Mouse (Mus musculus) intestine, embryonic 14.5 days (tissue): ENCODE measurements around the gene Zpbp. TPM values are rescaled to one million over a fixed set of nuclear protein-coding genes. Genes with fewer than 3 reads are reported as not detected.

Experiments used
- ATAC-seq: fragments of 200-750 bp; cut with Nextera tagmentation; replicated peaks from 2 replicates; pipeline ENCODE4 v1.8.0; 2017; ENCODE audit warnings: low read depth, moderate number of reproducible peaks, moderate TSS enrichment, moderate library complexity; ENCODE audit not compliant: low FRiP score, low TSS enrichment
- DNase-seq: peaks from one replicate; pipeline ENCODE4 v3.0.0-alpha.2; 2018; ENCODE audit warnings: low spot score
- H3K27ac ChIP-seq: fragments of 300-500 bp; sonication (generic); 2 replicates; pipeline ENCODE4 v1.5.1; 2014; ENCODE audit warnings: low read depth, mild to moderate bottlenecking, control low read depth
- H3K27me3 ChIP-seq: fragments of 300-500 bp; sonication (generic); replicated peaks from 2 replicates; pipeline ENCODE4 v1.6.1; 2014; ENCODE audit warnings: low read length, control low read depth; ENCODE audit not compliant: control insufficient read depth, insufficient read depth
- H3K36me3 ChIP-seq: fragments of 300-500 bp; sonication (generic); 2 replicates; pipeline ENCODE4 v1.6.1; 2014; ENCODE audit warnings: low read length, control low read depth; ENCODE audit not compliant: control insufficient read depth, insufficient read depth
- H3K4me1 ChIP-seq: fragments of 300-500 bp; sonication (generic); replicated peaks from 2 replicates; pipeline ENCODE4 v1.6.1; 2014; ENCODE audit warnings: low read length, control low read depth, mixed read lengths; ENCODE audit not compliant: control insufficient read depth, insufficient read depth
- H3K4me2 ChIP-seq: fragments of 300-500 bp; sonication (generic); 2 replicates; pipeline ENCODE4 v1.6.1; 2014; ENCODE audit warnings: low read length
- H3K4me3 ChIP-seq: fragments of 300-500 bp; sonication (generic); 2 replicates; pipeline ENCODE4 v1.5.1; 2014; ENCODE audit warnings: low read depth, low read length, control low read depth, mixed read lengths
- H3K9ac ChIP-seq: fragments of 300-500 bp; sonication (generic); 2 replicates; pipeline ENCODE4 v1.6.1; 2014; ENCODE audit warnings: mild to moderate bottlenecking, low read length
- H3K9me3 ChIP-seq: fragments of 300-500 bp; sonication (generic); 2 replicates; pipeline ENCODE4 v1.6.1; 2016; ENCODE audit warnings: low read length, control low read depth; ENCODE audit not compliant: control insufficient read depth
- WGBS: fragments of 180-500 bp; shearing (Covaris S2); extraction: QIAGEN DNeasy Blood & Tissue Kit; methylation state at CpG from one replicate; pipeline ENCODE4 v1.1.7; 2014; 5-methylcytosine and 5-hydroxymethylcytosine counted together
- polyA plus RNA-seq: library from polyadenylated mRNA; unstranded; fragments of >200 nt; fragmentation: Nextera tagmentation; extraction: Ambion mirVana; gene quantifications from 2 replicates; pipeline ENCODE4 v1.2.1, GENCODE M21; 2014

The Zpbp gene
- polyA plus RNA-seq, 1 experiment from 2014 or later, result 0.78 TPM

GRCm38 (mm10) chr11:11455037-11455436 is 7.2 kb downstream of the Zpbp start:
- no peak for DNase-seq
- ATAC-seq, result 0 out of 2 replicates have a peak, but pooled peaks have one; percentile 43
- H3K36me3 ChIP-seq, result no peaks in the 10 kb centered on the region
- no peaks in the 10 kb centered on the region for H3K9me3 ChIP-seq
- H3K4me1 ChIP-seq, result no peaks in the 10 kb centered on the region
- WGBS, result 27% methylated on average over 2 of the region's 2 CpGs
- H3K9ac ChIP-seq, result no peak overlapping the region
- H3K27me3 ChIP-seq, result no peaks in the 10 kb centered on the region
- H3K4me2 ChIP-seq, result no peak overlapping the region
- H3K4me3 ChIP-seq, result no peak overlapping the region
- no peak overlapping the region for H3K27ac ChIP-seq

GRCm38 (mm10) chr11:11417356-11417755 is 44.9 kb downstream of the Zpbp start:
- DNase-seq (no peak), ATAC-seq (no peak)
- H3K4me3 ChIP-seq, result no peak overlapping the region
- no peaks in the 10 kb centered on the region for H3K36me3 ChIP-seq
- 83% methylated on average over 2 of the region's 2 CpGs for WGBS
- H3K27me3 ChIP-seq, result no peaks in the 10 kb centered on the region
- no peaks in the 10 kb centered on the region for H3K9me3 ChIP-seq
- H3K4me2 ChIP-seq, result no peak overlapping the region
- H3K4me1 ChIP-seq, result no peaks in the 10 kb centered on the region
- H3K9ac ChIP-seq, result no peak overlapping the region
- no peak overlapping the region for H3K27ac ChIP-seq

DNA sequence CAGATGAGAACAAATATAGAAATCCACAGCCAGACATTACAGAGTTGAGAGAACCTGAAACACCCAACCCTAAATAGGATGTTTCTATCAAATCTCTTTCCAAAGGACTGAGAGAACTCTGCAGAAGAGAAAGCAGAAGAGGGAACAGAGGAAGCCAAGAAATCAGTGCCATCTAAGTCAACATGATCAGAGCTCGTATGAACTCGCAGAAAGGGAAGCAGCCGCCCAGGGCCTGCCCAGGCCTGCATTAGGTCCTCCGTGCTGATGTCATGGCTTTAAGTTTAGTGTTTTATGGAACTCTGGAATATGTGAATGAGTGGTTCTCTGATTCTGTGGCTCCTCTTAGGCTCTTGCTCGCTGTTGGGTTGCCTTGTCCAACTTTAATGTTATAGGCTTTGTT is 48.0 kb downstream of the Zpbp start:
- H3K4me1 ChIP-seq, result no peaks in the 10 kb centered on the region
- H3K27ac ChIP-seq, result no peak overlapping the region
- 88% methylated on average over 5 of the region's 5 CpGs for WGBS
- no peak overlapping the region for H3K9ac ChIP-seq
- no peaks in the 10 kb centered on the region for H3K36me3 ChIP-seq
- no peak for DNase-seq
- no peak for ATAC-seq
- no peaks in the 10 kb centered on the region for H3K27me3 ChIP-seq
- no peak overlapping the region for H3K4me3 ChIP-seq
- no peaks in the 10 kb centered on the region for H3K9me3 ChIP-seq
- H3K4me2 ChIP-seq, result no peak overlapping the region

DNA sequence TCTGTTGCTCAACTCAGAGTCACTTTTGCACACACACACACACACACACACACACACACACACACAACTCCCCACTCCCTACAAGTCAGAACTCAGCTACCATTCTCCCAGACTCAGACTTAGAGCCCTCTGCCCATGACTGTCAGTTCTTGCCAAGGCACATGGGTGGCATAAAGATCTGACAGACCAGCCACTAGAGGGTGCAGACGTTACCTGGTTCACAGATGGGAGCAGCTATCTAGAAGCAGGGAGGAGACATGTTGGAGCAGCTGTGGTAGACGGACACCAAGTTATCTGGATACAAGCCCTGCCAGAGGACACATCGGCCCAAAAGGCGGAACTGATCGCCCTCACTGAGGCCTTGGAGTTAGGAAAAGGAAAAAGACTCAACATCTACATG is 67.5 kb downstream of the Zpbp start:
- 82% methylated on average over 5 of the region's 5 CpGs for WGBS
- Histone ChIP-seq H3K4me2 (no peak overlapping the region), H3K4me1 (no peaks in the 10 kb centered on the region), H3K9ac (no peak overlapping the region), H3K4me3 (no peak overlapping the region), H3K9me3 (no peaks in the 10 kb centered on the region), H3K27me3 (no peaks in the 10 kb centered on the region), H3K27ac (no peak overlapping the region), H3K36me3 (no peaks in the 10 kb centered on the region)
- DNase-seq (no peak), ATAC-seq (no peak)

- Histone ChIP-seq H3K27ac (no peak overlapping the region), H3K4me2 (no peak overlapping the region), H3K27me3 (no peaks in the 10 kb centered on the region), H3K4me1 (no peaks in the 10 kb centered on the region), H3K9me3 (no peaks in the 10 kb centered on the region), H3K4me3 (no peak overlapping the region), H3K9ac (no peak overlapping the region), H3K36me3 (no peaks in the 10 kb centered on the region)
- WGBS, result 89% methylated on average over 10 of the region's 10 CpGs
- no peak for DNase-seq
- ATAC-seq, result no peak
Observed at GRCm38 (mm10) chr11:11393164-11393563, 69.0 kb downstream of the Zpbp start.

- H3K4me2 ChIP-seq, result no peak overlapping the region
- H3K36me3 ChIP-seq, result no peaks in the 10 kb centered on the region
- H3K9me3 ChIP-seq, result no peaks in the 10 kb centered on the region
- no peaks in the 10 kb centered on the region for H3K4me1 ChIP-seq
- no peak for DNase-seq
- H3K9ac ChIP-seq, result no peak overlapping the region
- no peak overlapping the region for H3K27ac ChIP-seq
- H3K27me3 ChIP-seq, result no peaks in the 10 kb centered on the region
- H3K4me3 ChIP-seq, result no peak overlapping the region
- WGBS, result 90% methylated on average over 5 of the region's 5 CpGs
- no peak for ATAC-seq
Observed at GRCm38 (mm10) chr11:11371305-11371704, 90.9 kb downstream of the Zpbp start.

GRCm38 (mm10) chr11:11283512-11283911 is 178.7 kb downstream of the Zpbp start:
- H3K27ac ChIP-seq, result no peak overlapping the region
- H3K9me3 ChIP-seq, result no peaks in the 10 kb centered on the region
- H3K9ac ChIP-seq, result no peak overlapping the region
- WGBS, result 71% methylated on average over 3 of the region's 3 CpGs
- no peak overlapping the region for H3K4me3 ChIP-seq
- DNase-seq (no peak), ATAC-seq (no peak)
- H3K4me1 ChIP-seq, result no peaks in the 10 kb centered on the region
- no peaks in the 10 kb centered on the region for H3K27me3 ChIP-seq
- no peaks in the 10 kb centered on the region for H3K36me3 ChIP-seq
- H3K4me2 ChIP-seq, result no peak overlapping the region

- DNase-seq (no peak), ATAC-seq (no peak)
- Histone ChIP-seq H3K9me3 (no peaks in the 10 kb centered on the region), H3K27me3 (no peaks in the 10 kb centered on the region), H3K9ac (no peak overlapping the region), H3K27ac (no peak overlapping the region), H3K36me3 (no peaks in the 10 kb centered on the region), H3K4me1 (no peaks in the 10 kb centered on the region), H3K4me3 (no peak overlapping the region), H3K4me2 (no peak overlapping the region)
Observed at GRCm38 (mm10) chr11:11280128-11280527, 182.1 kb downstream of the Zpbp start.

DNA sequence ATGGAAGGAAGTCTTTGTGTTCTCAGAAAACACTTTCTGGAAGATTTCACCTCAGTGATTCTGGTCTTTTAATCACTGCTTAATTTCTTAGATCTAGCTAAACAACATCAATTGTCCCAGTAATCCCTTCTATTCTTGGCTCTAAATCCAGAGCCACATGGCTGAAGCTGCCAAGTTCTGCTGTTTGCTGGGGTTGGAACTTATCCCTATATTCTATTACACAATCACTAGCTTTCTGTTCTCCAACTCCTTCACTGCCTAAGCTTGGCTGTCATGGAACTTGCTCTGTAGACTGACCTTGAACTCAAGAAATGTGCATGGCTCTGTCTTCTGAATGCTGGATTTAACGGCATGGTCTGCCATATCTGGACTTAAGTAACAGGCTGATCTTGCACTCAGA is 204.9 kb downstream of the Zpbp start:
- Histone ChIP-seq H3K9me3 (no peaks in the 10 kb centered on the region), H3K4me3 (no peak overlapping the region), H3K27me3 (no peaks in the 10 kb centered on the region), H3K4me1 (no peaks in the 10 kb centered on the region), H3K27ac (no peak overlapping the region), H3K9ac (no peak overlapping the region), H3K4me2 (no peak overlapping the region), H3K36me3 (no peaks in the 10 kb centered on the region)
- no peak for DNase-seq
- WGBS, result 89% methylated on average over 1 of the region's 1 CpGs
- ATAC-seq, result no peak
